Mouse (Mus musculus) liver, postnatal 0 days (tissue): ENCODE data around the gene Pgs1.

Experiments used
- CTCF ChIP-seq: sonication (generic); IDR thresholded peaks from 2 replicates; pipeline ENCODE4 v1.5.1; 2016; ENCODE audit warnings: antibody characterized with exemption, low read depth
- EP300 ChIP-seq: IDR thresholded peaks from 2 replicates; pipeline ENCODE4 v1.6.1; 2016; ENCODE audit warnings: antibody characterized with exemption, low read depth, mild to moderate bottlenecking

GRCm38 (mm10) chr11:117946996-117947419 is 39.1 kb upstream of the Pgs1 start:
- TF ChIP-seq CTCF (no peak), EP300 (no peak)
